Comparison of ENCODE assay signal across 8 mouse cellular contexts in genomic region chr13:28424446-28425059, GRCm38 (mm10).
A peak's percentile ranks its signal among the peaks of the same experiment; 100 is the strongest.
DNase-seq lines count a peak whose midpoint lies in the region.

No protein-coding gene starts in this region.

- DNase-seq in embryo, embryonic 10.5 days (ENCODE audit: low spot score): peak; percentile 19
- no peak for DNase-seq in embryo, embryonic 10 days (ENCODE audit: low spot score)
- peak; percentile 22 for DNase-seq in thymus, postnatal 25 days
- no peak for DNase-seq in thymus, postnatal 36 days
- peak; percentile 55 to 61 for DNase-seq in kidney, postnatal 25 days
- no peak for DNase-seq in yolk sac, embryonic 10.5 days (ENCODE audit: low spot score)
- no peak for DNase-seq in gastrocnemius, postnatal 10 days
- no peak for DNase-seq in frontal cortex, postnatal 36 days (ENCODE audit: low spot score in 2 of 2)

Comparison
In these comparisons a context has a peak if more than half of its experiments do, and no peak if none do; other contexts are left out.
1. DNase-seq: peak in embryo, embryonic 10.5 days (single experiment), thymus, postnatal 25 days (single experiment) and kidney, postnatal 25 days (2 of 2); none in embryo, embryonic 10 days (single experiment), thymus, postnatal 36 days (0 of 2), yolk sac, embryonic 10.5 days (single experiment), gastrocnemius, postnatal 10 days (single experiment) and frontal cortex, postnatal 36 days (0 of 2).